Mouse (Mus musculus) right cerebral cortex, postnatal 36 days (tissue): Measurements from ENCODE around the gene Pdlim3.

Source experiments
- DNase-seq, 2 experiments: peaks; one replicate each; pipeline ENCODE4 v3.0.0; 2022; ENCODE audit warnings: low spot score in 2 of 2, mixed read lengths in 1 of 2

Gene Pdlim3

DNA sequence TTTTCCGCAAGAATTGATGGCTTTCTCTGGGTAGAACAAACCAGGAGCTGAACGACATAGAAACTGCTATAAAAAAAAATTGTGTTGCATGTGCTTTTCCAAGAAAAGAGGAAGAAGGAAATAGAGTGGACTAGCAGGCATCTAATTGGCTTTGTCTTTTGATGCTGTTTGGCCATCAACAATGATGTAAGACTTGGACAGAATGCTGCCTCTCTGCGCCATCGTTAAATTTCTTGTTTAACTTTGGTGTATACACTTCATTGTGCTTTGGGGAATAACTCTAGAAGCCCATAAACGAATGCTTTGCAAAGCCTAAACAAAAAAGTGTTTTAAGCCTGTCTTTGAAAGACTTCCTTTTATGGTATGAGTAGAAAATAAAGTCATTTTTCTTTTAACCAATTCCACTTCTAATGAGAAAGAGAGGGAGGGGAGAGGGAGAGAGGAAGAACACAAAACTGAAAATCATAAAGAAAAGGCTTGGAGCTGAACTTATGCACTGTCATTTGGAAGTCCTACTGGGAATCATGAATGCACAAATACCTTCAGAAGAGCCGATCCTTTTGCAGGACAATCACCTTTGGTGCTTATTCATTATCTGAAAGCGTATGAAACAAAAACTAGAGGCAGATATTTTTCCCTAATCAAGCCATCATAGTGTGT lies 20.5 kb downstream of the Pdlim3 start:
- DNase-seq: no peak

DNA sequence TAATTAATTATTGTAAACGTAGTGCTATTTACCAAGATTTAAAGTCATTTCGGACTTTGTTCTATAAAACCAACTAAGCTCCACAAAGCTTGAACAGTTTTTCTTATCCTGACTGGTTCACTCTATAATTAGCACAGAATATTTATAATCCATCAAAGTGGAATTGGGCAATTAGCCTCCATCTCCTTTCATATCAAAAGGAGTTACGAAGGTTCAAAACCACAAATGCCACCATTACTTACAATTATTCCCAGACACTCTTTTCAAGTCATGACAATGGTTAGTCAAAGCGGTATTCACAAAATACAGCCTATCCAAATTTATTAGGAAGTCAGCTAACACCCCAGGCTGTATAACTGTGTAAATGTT lies 21.0 kb downstream of the Pdlim3 start:
- DNase-seq: no peak

GRCm38 (mm10) chr8:45913707-45914106 lies 28.4 kb downstream of the Pdlim3 start:
- DNase-seq: no peak

DNA sequence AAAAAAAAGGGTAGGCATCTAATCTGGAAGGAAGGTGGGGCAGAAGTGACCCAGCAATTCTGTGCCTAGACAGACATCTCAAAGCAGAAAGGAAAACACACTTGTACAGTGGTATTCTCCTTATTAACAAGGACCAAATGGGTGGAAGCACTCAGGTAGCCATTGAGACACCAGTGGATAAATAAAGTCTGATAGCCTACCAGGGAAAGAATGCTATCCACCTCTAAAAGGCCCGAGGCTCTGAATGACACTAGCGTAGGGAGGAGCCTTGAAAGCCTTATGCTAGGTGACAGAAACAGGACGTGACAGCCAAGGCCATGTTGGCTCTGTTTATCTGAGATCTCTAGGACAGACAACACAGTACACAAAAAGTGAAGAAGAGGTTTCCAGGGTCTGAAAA lies 31.2 kb downstream of the Pdlim3 start:
- no peak for DNase-seq

GRCm38 (mm10) chr8:45917040-45917679 lies 31.9 kb downstream of the Pdlim3 start:
- DNase-seq: no peak

- no peak for DNase-seq
Observed at GRCm38 (mm10) chr8:45918891-45919290, 33.6 kb downstream of the Pdlim3 start.

- DNase-seq: no peak
Observed at GRCm38 (mm10) chr8:45920392-45920791, 35.1 kb downstream of the Pdlim3 start.

- no peak for DNase-seq
Observed at GRCm38 (mm10) chr8:45922116-45922515, 36.9 kb downstream of the Pdlim3 start.

- peak; percentile 91 to 95 for DNase-seq
Observed at GRCm38 (mm10) chr8:45934582-45935014, 49.3 kb downstream of the Pdlim3 start, which contains the start of gene Ccdc110. Ccdc110 (plus strand) TSS chr8:45934619.

- no peak for DNase-seq
Observed at GRCm38 (mm10) chr8:45936986-45937385, 51.7 kb downstream of the Pdlim3 start.

- no peak for DNase-seq
Observed at GRCm38 (mm10) chr8:45946283-45946682, 61.0 kb downstream of the Pdlim3 start.

- no peak for DNase-seq
Observed at GRCm38 (mm10) chr8:45950622-45951021, 65.4 kb downstream of the Pdlim3 start.
